25 mouse cellular contexts compared by ENCODE assay signal in genomic region chr14:98994218-98994617, GRCm38 (mm10). TPM values are rescaled to one million over a fixed set of nuclear protein-coding genes. Genes with fewer than 3 reads are reported as not detected.
DNase-seq lines count a peak whose midpoint lies in the region; ATAC-seq and TF ChIP-seq lines count a peak whose summit lies in the region.
"Had no signal": no experiment of that assay in that cellular context is flagged by ENCODE, and none has a peak within 500 bp of the region (broad histone marks: within the 10 kb centered on the region; RNA-seq: fewer than 3 reads in every experiment).

Gene Rpl36a-ps1, minus strand, starts transcription at chr14:98994318.

- no peak for TF ChIP-seq RAD21 in CH12.LX (IDR thresholded peaks at IDR 0.05; ENCODE audit: low read depth, low read length)

- ATAC-seq in activated CD4-positive, CD25-positive, alpha-beta regulatory T cell, adult 4 months, result no peak
- ATAC-seq in common myeloid progenitor, adult 5-6 weeks (replicated peaks; ENCODE audit: low read depth, poor library complexity, severe bottlenecking), result no peak
- no peak for ATAC-seq in kidney, embryonic 15.5 days (replicated peaks; ENCODE audit: low FRiP score)
- ATAC-seq: forebrain, embryonic 15.5 days; hindbrain, postnatal 0 days; intestine, embryonic 15.5 days; Patski had no signal

- no peak for TF ChIP-seq EP300 in CH12.LX (IDR thresholded peaks at IDR 0.05; ENCODE audit: low read length)

- dilution Hi-C loops in CH12.LX (cut with MboI; ENCODE audit: extremely low pct_ligation_motif_present, extremely low pct_unique_long_range_greater_than_20kb, low sequenced_read_pairs), result no loop called here

- H3K4me1 ChIP-seq in CH12.LX (ENCODE audit: control insufficient read depth in 1 of 2, insufficient read depth in 2 of 2), result no peaks in the 10 kb centered on the region
- H3K4me1 ChIP-seq in kidney, embryonic 15.5 days, result 0 out of 2 replicates have a peak, but pooled peaks cover 7% of the 10 kb centered on the region
- H3K4me1 ChIP-seq: embryonic facial prominence, embryonic 15.5 days; forebrain, embryonic 10.5 days; forebrain, embryonic 15.5 days; heart, embryonic 15.5 days; hindbrain, embryonic 13.5 days; intestine, embryonic 15.5 days had no signal

- H3K79me2 ChIP-seq in CH12.LX (replicated peaks; ENCODE audit: control insufficient read depth, extremely low read depth, insufficient read depth, poor library complexity, severe bottlenecking) (no peaks in the 10 kb centered on the region), myocyte (ENCODE audit: control insufficient read depth, insufficient read depth) (no peaks in the 10 kb centered on the region)

- H3K4me3 ChIP-seq in CH12.LX (replicated peaks in 1 of 3; ENCODE audit: low read depth in 2 of 3, low read length in 2 of 3, poor library complexity in 1 of 3) (no peak within 1 kb of the TSS), myocyte (no peak within 1 kb of the TSS)
- H3K4me3 ChIP-seq in left cerebral cortex, adult 2 months, result no peak within 1 kb of the TSS
- no peak within 1 kb of the TSS for H3K4me3 ChIP-seq in kidney, embryonic 15.5 days (replicated peaks)
- H3K4me3 ChIP-seq: embryonic facial prominence, embryonic 15.5 days; erythroblast, embryonic 14.5 days; forebrain, embryonic 10.5 days; forebrain, embryonic 15.5 days; heart, adult 2 months; heart, embryonic 15.5 days; hindbrain, embryonic 13.5 days; intestine, embryonic 15.5 days had no signal

- no peak for TF ChIP-seq CTCF in CH12.LX (conservative IDR thresholded peaks at IDR 0.05 in 1 of 2, IDR thresholded peaks at IDR 0.05 in 1 of 2; ENCODE audit: low read depth in 2 of 2, low read length in 2 of 2)
- no peak for TF ChIP-seq CTCF in left cerebral cortex, adult 2 months (IDR thresholded peaks at IDR 0.05)

- H3K9me3 ChIP-seq in CH12.LX (replicated peaks; ENCODE audit: low read length), result peaks cover 4% of the 10 kb centered on the region
- no peaks in the 10 kb centered on the region; the same call in 1 of the 2 replicates for H3K9me3 ChIP-seq in kidney, embryonic 15.5 days (replicated peaks)
- H3K9me3 ChIP-seq: embryonic facial prominence, embryonic 15.5 days; forebrain, embryonic 15.5 days; heart, embryonic 15.5 days; hindbrain, embryonic 13.5 days; intestine, embryonic 15.5 days had no signal

- TF ChIP-seq POLR2A in CH12.LX (IDR thresholded peaks at IDR 0.05; ENCODE audit: low read depth, low read length), result no peak
- TF ChIP-seq POLR2A in myocyte (IDR thresholded peaks at IDR 0.05; ENCODE audit: insufficient read length, low read depth), result no peak

- no peak within 1 kb of the TSS for H3K9ac ChIP-seq in CH12.LX (ENCODE audit: insufficient read depth, low read depth)
- H3K9ac ChIP-seq in kidney, embryonic 15.5 days, result no peak within 1 kb of the TSS
- H3K9ac ChIP-seq: embryonic facial prominence, embryonic 15.5 days; forebrain, embryonic 15.5 days; heart, embryonic 15.5 days; hindbrain, embryonic 13.5 days; intestine, embryonic 15.5 days had no signal

- in situ Hi-C loops in CH12.LX (cut with MboI; ENCODE audit: low pct_ligation_motif_present, low pct_unique_long_range_greater_than_20kb, low sequenced_read_pairs), result no loop called here

- H3K4me2 ChIP-seq in CH12.LX (ENCODE audit: insufficient read depth, low read depth, poor library complexity, severe bottlenecking) (no peak within 1 kb of the TSS), myocyte (ENCODE audit: low read depth) (no peak within 1 kb of the TSS)
- H3K4me2 ChIP-seq in kidney, embryonic 15.5 days, result no peak within 1 kb of the TSS
- H3K4me2 ChIP-seq: embryonic facial prominence, embryonic 15.5 days; forebrain, embryonic 15.5 days; heart, embryonic 11.5 days; heart, embryonic 15.5 days; hindbrain, embryonic 13.5 days; intestine, embryonic 15.5 days had no signal

- H3K27me3 ChIP-seq in CH12.LX (replicated peaks) (no peaks in the 10 kb centered on the region), myocyte (ENCODE audit: control insufficient read depth, insufficient read depth, insufficient read length) (no peaks in the 10 kb centered on the region)
- no peaks in the 10 kb centered on the region for H3K27me3 ChIP-seq in kidney, embryonic 15.5 days
- H3K27me3 ChIP-seq: embryonic facial prominence, embryonic 15.5 days; forebrain, embryonic 15.5 days; heart, embryonic 15.5 days; hindbrain, embryonic 13.5 days; intestine, embryonic 15.5 days had no signal

- intact Hi-C loops in left cerebral cortex, adult 2 months (cut with DNase I), result no loop called here

- H3K36me3 ChIP-seq in CH12.LX (replicated peaks in 1 of 2; ENCODE audit: control insufficient read depth in 1 of 2, insufficient read depth in 1 of 2, low read length in 1 of 2), result no peaks in the 10 kb centered on the region
- no peaks in the 10 kb centered on the region for H3K36me3 ChIP-seq in myocyte (ENCODE audit: control insufficient read depth, insufficient read depth)
- no peaks in the 10 kb centered on the region for H3K36me3 ChIP-seq in kidney, embryonic 15.5 days
- H3K36me3 ChIP-seq: embryonic facial prominence, embryonic 15.5 days; forebrain, embryonic 10.5 days; forebrain, embryonic 15.5 days; heart, embryonic 15.5 days; hindbrain, embryonic 13.5 days; intestine, embryonic 15.5 days had no signal

- no peak for DNase-seq in CH12.LX (ENCODE audit: extremely low read depth)
- no peak for DNase-seq in left cerebral cortex, adult 2 months (ENCODE audit: extremely low spot score in 1 of 2, low spot score in 2 of 2)
- DNase-seq in urinary bladder, postnatal 14 days (ENCODE audit: low spot score), result no peak
- DNase-seq: adrenal gland, adult 8-10 months; adrenal gland, postnatal 36 days; cerebellum, adult 18-20 months; cerebellum, adult 9-11 months; cerebellum, postnatal 36 days; gastrocnemius, postnatal 10 days; heart, adult 2 months; heart, postnatal 14 days had no signal

- 96% methylated on average over 7 of the region's 7 CpGs for WGBS in kidney, embryonic 15.5 days

- H3K27ac ChIP-seq in CH12.LX (ENCODE audit: insufficient read depth, low read depth), result no peak within 1 kb of the TSS
- no peak within 1 kb of the TSS for H3K27ac ChIP-seq in left cerebral cortex, adult 2 months
- no peak within 1 kb of the TSS for H3K27ac ChIP-seq in kidney, embryonic 15.5 days
- H3K27ac ChIP-seq: embryonic facial prominence, embryonic 15.5 days; forebrain, embryonic 10.5 days; forebrain, embryonic 15.5 days; heart, adult 2 months; heart, embryonic 15.5 days; hindbrain, embryonic 13.5 days; hindbrain, postnatal 0 days; intestine, embryonic 15.5 days had no signal

- H3ac ChIP-seq in myocyte (ENCODE audit: control insufficient read depth, insufficient read length), result no peak within 1 kb of the TSS

TF ChIP-seq in CH12.LX, 34 proteins besides CTCF, POLR2A, EP300 and RAD21:
- TF ChIP-seq MAZ (IDR thresholded peaks at IDR 0.05; ENCODE audit: low read depth, low read length) (no peak), ETS1 (conservative IDR thresholded peaks at IDR 0.05; ENCODE audit: low read depth, low read length) (no peak), TCF12 (IDR thresholded peaks at IDR 0.05; ENCODE audit: low read depth, low read length) (no peak), ZC3H11A (IDR thresholded peaks at IDR 0.05; ENCODE audit: low read depth, low read length) (no peak), MEF2A (IDR thresholded peaks at IDR 0.05; ENCODE audit: borderline replicate concordance, low read depth, low read length) (no peak), UBTF (IDR thresholded peaks at IDR 0.05; ENCODE audit: low read depth, low read length) (no peak), USF1 (IDR thresholded peaks at IDR 0.05; ENCODE audit: low read depth, low read length) (no peak), NELFE (IDR thresholded peaks at IDR 0.05; ENCODE audit: low read depth, low read length) (no peak), MYC (IDR thresholded peaks at IDR 0.05; ENCODE audit: low read depth, low read length) (no peak)

TF ChIP-seq in myocyte, 11 proteins besides CTCF, POLR2A, EP300 and RAD21:
- TF ChIP-seq MAX (IDR thresholded peaks at IDR 0.05; ENCODE audit: low read depth) (no peak), SRF (IDR thresholded peaks at IDR 0.05; ENCODE audit: control insufficient read depth, insufficient read length, low read depth) (no peak), USF1 (IDR thresholded peaks at IDR 0.05; ENCODE audit: low read depth) (no peak), MYOG (IDR thresholded peaks at IDR 0.05; ENCODE audit: control insufficient read depth in 1 of 3, insufficient read depth in 1 of 3, insufficient read length in 2 of 3, low read depth in 2 of 3) (no peak), E2F4 (IDR thresholded peaks at IDR 0.05; ENCODE audit: insufficient read depth) (no peak), TCF3 (IDR thresholded peaks at IDR 0.05; ENCODE audit: insufficient read length, low read depth) (no peak)

RNA-seq across cellular contexts. Expression of gene Rpl36a-ps1, which starts in this region (rescaled TPM):
- total RNA-seq in CH12.LX (2012; rRNA removed) (42.9 and 57.6 TPM in 2 replicates), CH12.LX (2014; rRNA removed) (73.7 and 82.6 TPM in 2 replicates)
- polyA plus RNA-seq in CH12.LX (2012; ENCODE audit: insufficient read length, low read depth) (5.7 and 6.2 TPM in 2 replicates), myocyte (2012; fragmentation: generic; extraction: Trizol) (12.9 TPM)
- 10 to 100 TPM; 32.3 to 44.8 TPM for polyA plus RNA-seq in activated CD4-positive, CD25-positive, alpha-beta regulatory T cell, adult 4 months (2017; shearing (Covaris generic))
- total RNA-seq in common myeloid progenitor, adult 5-6 weeks (2017), result 54.5 and 75.3 TPM in 2 replicates
- total RNA-seq in left cerebral cortex, adult 2 months (2021), result 1 to 10 TPM in 1 of 2 experiments, not detected in 1; 3.2 TPM
- polyA plus RNA-seq in kidney, embryonic 15.5 days (2015; fragmentation: Nextera tagmentation; extraction: Ambion mirVana), result 2.0 and 2.7 TPM in 2 replicates
- total RNA-seq: hindbrain, postnatal 0 days had no signal
- polyA plus RNA-seq: heart, adult 2 months; hindbrain, embryonic 13.5 days; hindbrain, postnatal 0 days had no signal

Comparison
In these comparisons a context has a peak if more than half of its experiments do, and no peak if none do; other contexts are left out.
1. RNA of gene Rpl36a-ps1 (total RNA-seq): 42.9 to 82.6 TPM in CH12.LX and 54.5 to 75.3 TPM in common myeloid progenitor, adult 5-6 weeks; 3.2 TPM in left cerebral cortex, adult 2 months; every median in the first group is over 10 times any median in the second.